Mouse (Mus musculus) bone marrow, adult 2 months (tissue): ENCODE data around the gene Soga3.

Experiments used
- CTCF ChIP-seq: fragments of 200-500 bp; IDR thresholded peaks from 2 replicates; pipeline ENCODE4 v1.5.1; 2011; ENCODE audit warnings: low read length, control low read depth; ENCODE audit not compliant: control insufficient read depth, insufficient read depth
- POLR2A ChIP-seq: fragments of 200-500 bp; IDR thresholded peaks from 2 replicates; pipeline ENCODE4 v1.6.1; 2011; ENCODE audit warnings: low read depth, mild to moderate bottlenecking, control low read depth, low read length, borderline replicate concordance; ENCODE audit not compliant: control insufficient read depth

DNA sequence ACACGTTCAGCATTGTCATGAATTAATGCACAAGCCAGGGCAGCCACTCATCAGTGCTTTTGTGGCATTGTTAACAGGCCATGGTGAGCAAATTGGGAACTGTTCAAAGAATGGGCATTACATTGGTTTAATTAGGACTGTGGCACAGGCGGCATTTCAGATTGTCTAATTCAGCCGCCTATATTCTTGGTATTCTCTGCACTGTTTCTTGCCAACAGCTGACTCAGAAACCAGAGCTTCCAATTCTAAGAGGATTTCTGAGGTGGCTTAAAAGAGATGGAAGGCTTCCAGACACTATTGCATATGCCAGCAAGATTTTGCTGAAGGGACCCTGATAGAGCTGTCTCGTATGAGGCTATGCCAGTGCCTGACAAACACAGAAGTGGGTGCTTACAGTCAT, 33.2 kb downstream of the Soga3 start:
- TF ChIP-seq CTCF (no peak), POLR2A (no peak)
